Mouse (Mus musculus) liver, embryonic 11.5 days (tissue): ENCODE measurements around the gene Slc44a4. TPM values are rescaled to one million over a fixed set of nuclear protein-coding genes. Genes with fewer than 3 reads are reported as not detected.
"Not testable (repeated sequence)": the region's sequence is repeated elsewhere in the genome, so short reads cannot be mapped to it uniquely, and the experiment has no call there.

ENCODE experiments used
- ATAC-seq: fragments of 200-750 bp; cut with Nextera tagmentation; replicated peaks from 2 replicates; pipeline ENCODE4 v1.8.0; 2017; ENCODE audit warnings: moderate number of reproducible peaks, mild to moderate bottlenecking, moderate TSS enrichment, moderate library complexity; ENCODE audit not compliant: low FRiP score
- DNase-seq: peaks from one replicate; pipeline ENCODE4 v3.0.0-alpha.2; 2017; ENCODE audit warnings: low spot score
- H3K27ac ChIP-seq: fragments of 300-500 bp; sonication (generic); 2 replicates; pipeline ENCODE4 v1.5.1; 2014; ENCODE audit warnings: mild to moderate bottlenecking, low read depth, low read length, control low read depth
- H3K27me3 ChIP-seq: fragments of 300-500 bp; sonication (generic); replicated peaks from 2 replicates; pipeline ENCODE4 v1.6.1; 2014; ENCODE audit warnings: low read length, mixed read lengths; ENCODE audit not compliant: control insufficient read depth, insufficient read depth
- H3K36me3 ChIP-seq: fragments of 300-500 bp; sonication (generic); 2 replicates; pipeline ENCODE4 v1.6.1; 2014; ENCODE audit warnings: mild to moderate bottlenecking, low read length, moderate library complexity, mixed read lengths; ENCODE audit not compliant: control insufficient read depth, insufficient read depth
- H3K4me1 ChIP-seq: fragments of 300-500 bp; sonication (generic); replicated peaks from 2 replicates; pipeline ENCODE4 v1.6.1; 2014; ENCODE audit warnings: low read length, mixed read lengths; ENCODE audit not compliant: control insufficient read depth, insufficient read depth
- H3K4me2 ChIP-seq: fragments of 300-500 bp; sonication (generic); 2 replicates; pipeline ENCODE4 v1.6.1; 2014; ENCODE audit warnings: mild to moderate bottlenecking, control low read depth, moderate library complexity
- H3K4me3 ChIP-seq: fragments of 300-500 bp; sonication (generic); 2 replicates; pipeline ENCODE4 v1.5.1; 2014; ENCODE audit warnings: low read depth, low read length, control low read depth
- H3K9ac ChIP-seq: fragments of 300-500 bp; sonication (generic); 2 replicates; pipeline ENCODE4 v1.6.1; 2014; ENCODE audit warnings: low read depth, low read length, control low read depth
- H3K9me3 ChIP-seq: fragments of 300-500 bp; sonication (generic); 2 replicates; pipeline ENCODE4 v1.6.1; 2016; ENCODE audit warnings: low read length, inconsistent platforms, mixed read lengths; ENCODE audit not compliant: control insufficient read depth
- WGBS: fragments of 180-500 bp; shearing (Covaris S2); extraction: QIAGEN DNeasy Blood & Tissue Kit; methylation state at CpG from one replicate; pipeline ENCODE4 v1.1.7; 2014; 5-methylcytosine and 5-hydroxymethylcytosine counted together
- polyA plus RNA-seq: library from polyadenylated mRNA; unstranded; fragments of >200 nt; fragmentation: Nextera tagmentation; extraction: Ambion mirVana; gene quantifications from 2 replicates; pipeline ENCODE4 v1.2.1, GENCODE M21; 2014

The Slc44a4 gene
- polyA plus RNA-seq, 1 experiment from 2014 or later, result 1.3 TPM

- 74% methylated on average over 17 of the region's 17 CpGs for WGBS
- Histone ChIP-seq H3K4me3 (peak overlapping the region; percentile 91; the same call in 1 of the 2 replicates), H3K4me1 (peaks cover 33% of the 10 kb centered on the region), H3K36me3 (peaks cover 6% of the 10 kb centered on the region), H3K9ac (no peak overlapping the region), H3K9me3 (peaks cover 4% of the 10 kb centered on the region; the same call in 1 of the 2 replicates), H3K27me3 (no peaks in the 10 kb centered on the region), H3K27ac (no peak overlapping the region; the same call in 1 of the 2 replicates), H3K4me2 (peak overlapping the region; percentile 97)
- DNase-seq (no peak), ATAC-seq (no peak)
These were observed 17.9 kb upstream of the Slc44a4 start for GRCm38 (mm10) chr17:34896366-34896765.

DNA sequence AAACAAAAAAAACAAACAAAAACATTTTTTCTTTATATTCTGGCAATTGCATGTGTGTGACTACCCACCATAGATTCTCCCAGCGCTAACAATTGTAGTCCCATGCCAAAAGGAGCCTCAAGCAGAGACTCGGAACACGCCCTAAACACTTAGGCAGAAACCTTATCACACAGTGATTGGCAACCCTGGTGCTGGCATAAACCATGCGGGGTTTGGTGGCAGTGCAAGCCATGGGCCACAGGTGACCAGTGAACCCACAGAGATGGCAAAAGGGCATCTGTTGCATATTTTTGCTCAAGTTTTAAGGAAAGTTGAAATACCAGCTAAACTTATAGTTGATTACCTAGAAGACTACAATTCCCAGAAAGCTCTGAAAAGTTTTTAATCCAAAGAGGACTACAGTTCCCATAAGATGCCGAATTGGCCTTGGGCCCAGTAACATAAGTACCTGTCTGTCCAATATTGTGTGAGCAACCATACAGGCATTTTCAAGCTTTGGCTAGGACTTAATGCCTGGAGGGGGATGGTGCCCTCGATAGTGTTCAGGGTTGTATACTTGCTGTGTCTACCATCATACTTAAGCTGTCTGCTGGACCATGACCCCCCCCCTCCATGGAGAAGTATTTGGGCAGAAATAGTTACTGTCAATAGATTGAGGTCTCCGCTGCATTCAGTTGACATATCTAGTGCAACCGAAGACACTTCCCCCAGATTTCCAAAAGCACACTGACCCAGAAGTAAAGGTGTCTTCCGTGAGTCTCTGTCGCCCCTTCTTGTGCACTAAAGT is 16.7 kb upstream of the Slc44a4 start:
- Histone ChIP-seq H3K4me1 (peaks cover 33% of the 10 kb centered on the region), H3K36me3 (peaks cover 9% of the 10 kb centered on the region), H3K4me2 (peak overlapping the region; percentile 97), H3K9ac (peak overlapping the region; percentile 94), H3K27me3 (no peaks in the 10 kb centered on the region), H3K9me3 (peaks cover 4% of the 10 kb centered on the region; the same call in 1 of the 2 replicates), H3K4me3 (peak overlapping the region; percentile 96), H3K27ac (peak overlapping the region; percentile 97)
- WGBS, result 12% methylated on average over 10 of the region's 10 CpGs
- peak; percentile 66 for DNase-seq
- no peak for ATAC-seq

- H3K9me3 ChIP-seq, result peaks cover 4% of the 10 kb centered on the region; the same call in 1 of the 2 replicates
- peak within 1 kb of the TSS; percentile 97 for H3K27ac ChIP-seq
- peak within 1 kb of the TSS; percentile 97 for H3K4me2 ChIP-seq
- H3K4me1 ChIP-seq, result peaks cover 33% of the 10 kb centered on the region
- peak; percentile 83 for DNase-seq
- H3K27me3 ChIP-seq, result no peaks in the 10 kb centered on the region
- peak; percentile 55 for ATAC-seq
- 0% methylated on average over 22 of the region's 44 CpGs for WGBS
- peak within 1 kb of the TSS; percentile 94 for H3K9ac ChIP-seq
- H3K36me3 ChIP-seq, result peaks cover 14% of the 10 kb centered on the region
- peak within 1 kb of the TSS; percentile 96 for H3K4me3 ChIP-seq
These were observed 16.1 kb upstream of the Slc44a4 start, which contains the start of the genes C2 and Ehmt2 for GRCm38 (mm10) chr17:34898160-34898586. C2 (minus strand) TSS chr17:34898265. Ehmt2 (plus strand) TSS chr17:34898469.

DNA sequence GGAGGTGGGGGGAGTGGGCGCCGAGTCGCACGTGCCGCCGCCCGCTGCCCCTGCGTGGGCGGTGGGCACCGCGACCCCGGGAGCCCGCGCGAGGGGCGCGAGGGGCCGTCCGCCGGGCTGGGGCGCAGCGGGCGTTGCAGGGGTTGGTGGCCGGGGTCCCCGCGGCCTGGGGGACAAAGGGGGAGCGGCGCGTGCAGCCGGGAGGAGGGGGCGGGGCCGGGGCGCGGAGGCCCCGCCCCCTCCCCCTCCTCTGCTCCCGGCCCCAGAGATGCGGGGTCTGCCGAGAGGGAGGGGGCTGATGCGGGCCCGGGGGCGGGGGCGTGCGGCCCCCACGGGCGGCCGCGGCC is 15.6 kb upstream of the Slc44a4 start:
- no peaks in the 10 kb centered on the region for H3K27me3 ChIP-seq
- H3K4me1 ChIP-seq, result peaks cover 29% of the 10 kb centered on the region
- H3K9me3 ChIP-seq, result peaks cover 4% of the 10 kb centered on the region; the same call in 1 of the 2 replicates
- H3K36me3 ChIP-seq, result peaks cover 16% of the 10 kb centered on the region
- WGBS, result 0% methylated on average over 9 of the region's 47 CpGs
- H3K4me3 ChIP-seq, result peak overlapping the region; percentile 96
- peak; percentile 66 for DNase-seq
- peak overlapping the region; percentile 97 for H3K4me2 ChIP-seq
- peak overlapping the region; percentile 94 for H3K9ac ChIP-seq
- 0 out of 2 replicates have a peak, but pooled peaks have one; percentile 4 for ATAC-seq
- peak overlapping the region; percentile 97 for H3K27ac ChIP-seq

GRCm38 (mm10) chr17:34899053-34899889 is 15.0 kb upstream of the Slc44a4 start:
- Histone ChIP-seq H3K27ac (peak overlapping the region; percentile 97), H3K4me3 (peak overlapping the region; percentile 96), H3K36me3 (peaks cover 16% of the 10 kb centered on the region), H3K9me3 (peaks cover 4% of the 10 kb centered on the region; the same call in 1 of the 2 replicates), H3K4me1 (peaks cover 27% of the 10 kb centered on the region), H3K4me2 (peak overlapping the region; percentile 97), H3K27me3 (no peaks in the 10 kb centered on the region), H3K9ac (peak overlapping the region; percentile 94)
- DNase-seq, result peak; percentile 75
- 0% methylated on average over 37 of the region's 45 CpGs for WGBS
- ATAC-seq, result no peak

DNA sequence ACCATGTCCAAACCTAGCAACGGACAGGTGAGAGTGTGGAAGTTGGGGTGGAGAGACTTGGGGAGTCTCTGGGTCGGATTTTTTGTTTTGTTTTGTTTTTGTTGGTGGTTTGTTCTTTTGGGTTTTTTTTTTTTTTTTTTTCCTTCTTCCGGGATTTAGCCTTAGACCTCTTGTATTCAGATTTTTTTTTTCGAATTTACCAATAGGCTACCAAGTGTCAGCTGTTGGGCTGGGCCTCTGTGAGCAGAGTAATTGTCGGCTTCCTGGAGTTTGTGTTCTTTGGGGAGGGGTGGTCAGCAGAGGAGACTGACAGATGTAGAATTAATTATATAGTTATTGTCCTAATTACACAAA is 14.4 kb upstream of the Slc44a4 start:
- H3K4me3 ChIP-seq, result peak overlapping the region; percentile 96
- DNase-seq, result no peak
- H3K9me3 ChIP-seq, result peaks cover 4% of the 10 kb centered on the region; the same call in 1 of the 2 replicates
- peaks cover 27% of the 10 kb centered on the region for H3K4me1 ChIP-seq
- peaks cover 18% of the 10 kb centered on the region for H3K36me3 ChIP-seq
- WGBS, result 4% methylated on average over 5 of the region's 5 CpGs
- peak overlapping the region; percentile 97 for H3K4me2 ChIP-seq
- peak overlapping the region; percentile 97 for H3K27ac ChIP-seq
- no peaks in the 10 kb centered on the region for H3K27me3 ChIP-seq
- peak overlapping the region; percentile 94 for H3K9ac ChIP-seq
- ATAC-seq, result no peak

DNA sequence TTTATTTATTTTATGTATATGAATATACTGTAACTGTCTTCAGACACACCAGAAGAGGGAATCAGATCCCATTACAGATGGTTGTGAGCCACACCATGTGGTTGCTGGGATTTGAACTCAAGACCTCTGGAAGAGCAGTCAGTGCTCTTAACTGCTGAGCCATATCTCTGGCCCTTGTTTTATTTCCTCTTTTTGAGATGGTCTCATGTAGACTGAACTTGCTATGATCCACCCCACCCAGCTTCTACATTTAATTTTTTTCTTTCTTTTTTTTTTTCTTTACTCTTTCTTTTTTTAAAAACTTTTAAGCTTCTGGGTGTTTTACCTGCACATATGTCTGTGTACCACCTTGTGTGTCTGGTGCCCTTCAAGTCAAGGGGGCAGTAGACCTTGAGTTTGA is 13.4 kb upstream of the Slc44a4 start:
- H3K4me3 ChIP-seq, DNase-seq, H3K27ac ChIP-seq, H3K27me3 ChIP-seq, H3K4me2 ChIP-seq, H3K9ac ChIP-seq, ATAC-seq, H3K9me3 ChIP-seq: not testable (repeated sequence)
- H3K4me1 ChIP-seq, result peaks cover 18% of the 10 kb centered on the region
- peaks cover 25% of the 10 kb centered on the region for H3K36me3 ChIP-seq

DNA sequence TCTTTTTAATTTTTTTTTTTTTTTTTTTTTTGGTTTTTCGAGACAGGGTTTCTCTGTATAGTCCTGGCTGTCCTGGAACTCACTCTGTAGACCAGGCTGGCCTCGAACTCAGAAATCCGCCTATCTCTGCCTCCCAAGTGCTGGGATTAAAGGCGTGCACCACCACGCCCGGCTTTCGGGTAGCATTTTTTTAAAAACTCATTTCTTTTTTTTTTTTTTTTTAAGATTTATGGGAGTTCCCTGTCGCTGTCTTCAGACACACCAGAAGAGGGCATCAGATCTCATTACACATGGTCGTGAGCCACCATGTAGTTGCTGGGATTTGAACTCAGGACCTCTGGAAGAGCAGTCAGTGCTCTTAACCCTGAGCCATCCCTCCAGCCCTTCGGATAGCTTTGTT is 12.3 kb upstream of the Slc44a4 start:
- DNase-seq, H3K4me3 ChIP-seq, H3K4me2 ChIP-seq, H3K27ac ChIP-seq, H3K9ac ChIP-seq, H3K4me1 ChIP-seq, H3K27me3 ChIP-seq, ATAC-seq, H3K9me3 ChIP-seq: not testable (repeated sequence)
- peaks cover 29% of the 10 kb centered on the region for H3K36me3 ChIP-seq
- 91% methylated on average over 9 of the region's 10 CpGs for WGBS
